Mouse (Mus musculus) small intestine, adult 10 weeks (tissue): ENCODE measurements around the gene Smok2a. TPM values are rescaled to one million over a fixed set of nuclear protein-coding genes. Genes with fewer than 3 reads are reported as not detected.

Experiments used
- polyA plus RNA-seq: library from polyadenylated mRNA; stranded (reverse); fragments of 350-450 nt; fragmentation: Illumina TruSeq; extraction: RNeasy Lipid Tissue Mini Kit (QIAGEN cat#74804); gene quantifications from one replicate; pipeline ENCODE4 v1.2.3, GENCODE M21; 2014; ENCODE audit warnings: low replicate concordance

Gene Smok2a
- polyA plus RNA-seq = not detected

DNA sequence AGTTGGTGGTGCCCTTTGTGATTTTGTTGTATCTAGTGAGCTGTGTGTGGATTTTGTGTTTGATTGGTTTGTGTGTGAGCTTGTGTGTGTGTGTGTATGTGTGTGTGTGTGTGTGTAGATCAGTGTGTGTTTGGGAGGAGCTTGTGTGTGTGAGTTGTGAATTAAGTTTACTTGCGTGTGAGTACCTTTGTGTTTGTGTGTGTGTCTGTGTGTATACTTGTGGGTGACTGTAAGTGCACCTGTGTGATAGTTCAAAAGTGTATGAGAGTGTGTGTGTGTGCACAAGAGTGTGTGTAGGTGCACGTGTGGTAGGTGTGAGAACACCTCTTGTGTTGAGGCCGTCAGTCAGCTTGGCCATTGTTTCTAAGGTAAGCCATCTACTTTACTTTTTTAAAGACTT is at the start of gene Smok2a:
TSS of gene Smok2a (plus strand) at position 301 of the 400 bp plus-strand sequence.

GRCm38 (mm10) chr17:13229957-13230356 is 9.0 kb downstream of the Smok2a start, which contains the start of gene Smok2b:
Gene Smok2b, plus strand, starts transcription at chr17:13230257.

Other genes with a start within 250 kb of the Smok2a start
- 207 TPM for gene Wtap, start 227.0 kb upstream of the Smok2a start, polyA plus RNA-seq
- 76.6 TPM for gene Sod2, start 214.3 kb upstream of the Smok2a start, polyA plus RNA-seq
- not detected for gene Gpr31b, start 168.9 kb upstream of the Smok2a start, polyA plus RNA-seq
- 0.30 TPM for gene Tcp10b, start 160.1 kb upstream of the Smok2a start, polyA plus RNA-seq
- gene Unc93a, start 89.4 kb upstream of the Smok2a start, polyA plus RNA-seq = 9.6 TPM
- gene Smok2b, start 9.1 kb downstream of the Smok2a start, polyA plus RNA-seq = not detected
- gene Tcp10c, start 133.4 kb downstream of the Smok2a start, polyA plus RNA-seq = not detected